Mouse (Mus musculus): Measurements from ENCODE around the gene Cebpb. TPM values are rescaled to one million over a fixed set of nuclear protein-coding genes. Genes with fewer than 3 reads are reported as not detected.

The Cebpb gene
- total RNA-seq, 2 experiments from 2014 or later = 12.6 to 13.4 TPM

DNA sequence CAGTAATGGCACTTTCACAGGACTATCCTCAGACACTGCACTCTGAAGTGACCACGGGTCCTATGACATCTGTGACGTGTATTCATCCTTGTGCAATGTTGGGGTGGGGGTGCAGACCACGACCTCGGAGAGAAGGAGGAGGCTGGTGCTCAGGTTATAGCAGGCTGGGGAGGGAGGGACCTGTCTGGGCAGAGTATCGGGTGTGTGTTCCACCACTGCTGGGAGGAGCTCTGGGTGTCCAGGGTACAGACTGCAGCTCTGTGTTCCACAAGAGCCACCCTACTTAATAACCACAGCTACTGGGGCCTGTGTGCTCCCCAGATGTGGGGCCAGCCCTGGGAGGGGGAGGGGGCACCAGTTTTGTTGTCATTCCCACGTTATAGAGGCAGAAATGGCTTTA is 21.3 kb downstream of the Cebpb start:
- no peak for DNase-seq (ENCODE audit: low spot score in 2 of 2)
- intact Hi-C loops (cut with DNase I) = no loop called here

DNA sequence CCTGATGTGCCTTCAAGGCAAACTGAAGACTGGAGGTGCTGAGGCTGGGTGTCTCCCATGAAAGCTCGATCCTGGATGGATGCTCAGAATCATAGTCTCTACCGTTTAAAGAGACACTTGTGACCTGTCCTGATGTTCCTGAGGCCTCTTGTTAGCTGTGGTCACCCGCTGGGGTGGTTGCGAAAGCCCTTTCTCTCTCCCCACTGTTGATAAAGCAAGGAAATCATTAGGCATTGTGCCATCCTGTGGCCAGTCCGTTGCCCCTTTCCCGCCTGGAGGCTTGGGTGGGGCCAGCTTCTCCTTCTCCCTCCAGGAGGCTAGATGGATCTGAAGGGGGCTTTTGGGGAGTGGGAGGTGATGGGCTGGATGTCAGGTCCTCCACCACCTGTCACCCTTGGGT is 21.9 kb downstream of the Cebpb start:
- no peak for DNase-seq (ENCODE audit: low spot score in 2 of 2)
- intact Hi-C loops (cut with DNase I) = no loop called here

DNA sequence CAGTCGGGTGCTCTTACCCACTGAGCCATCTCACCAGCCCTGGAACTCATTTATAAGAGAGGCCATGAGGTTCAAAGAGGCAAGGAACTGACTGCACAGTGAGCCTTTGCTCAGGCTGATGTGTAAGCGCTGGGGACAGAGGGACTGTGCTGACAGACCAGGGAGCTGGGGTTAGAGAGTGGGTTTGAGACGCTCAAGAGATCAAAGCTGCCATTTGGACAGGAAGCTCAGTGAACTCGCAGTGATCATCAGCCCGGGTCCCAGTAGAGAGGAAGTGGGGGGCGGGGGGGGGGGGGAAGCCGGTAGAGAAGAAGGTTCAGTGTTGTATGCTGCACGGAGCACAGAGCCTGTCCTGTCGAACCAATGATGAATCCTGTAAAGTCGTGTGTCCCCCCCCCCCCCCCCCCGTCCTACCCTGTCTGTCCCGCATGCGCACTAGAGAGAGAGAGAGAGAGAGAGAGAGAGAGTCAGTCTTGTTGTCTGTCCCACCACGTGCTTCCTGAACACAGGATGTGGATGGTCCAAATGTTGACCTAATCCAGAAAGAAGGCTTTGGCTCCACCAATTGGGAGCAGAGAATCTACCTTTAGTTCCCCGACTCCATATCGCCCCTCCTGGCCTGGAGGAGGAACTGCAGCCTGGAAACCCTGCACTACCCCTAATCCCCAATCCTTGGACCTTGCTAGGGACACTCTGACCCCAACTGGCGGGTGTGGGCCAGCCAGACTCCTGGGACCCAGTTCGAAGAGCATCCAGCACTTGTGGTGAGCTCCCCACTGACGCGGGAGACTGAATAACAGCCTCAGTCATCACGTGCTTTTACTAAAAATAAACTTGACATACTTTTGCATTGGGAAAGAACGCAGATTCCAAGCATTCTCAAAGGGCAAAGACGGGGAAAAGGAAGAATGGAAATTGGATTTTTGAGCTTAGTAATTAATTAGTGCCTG is 24.4 kb downstream of the Cebpb start:
- peak in 1 of 2 experiments; percentile 52 for DNase-seq (ENCODE audit: low spot score in 2 of 2)
- intact Hi-C loops (cut with DNase I) = no loop called here

GRCm38 (mm10) chr2:167714298-167714697 is 25.6 kb downstream of the Cebpb start:
- intact Hi-C loops (cut with DNase I) = no loop called here
- DNase-seq (ENCODE audit: low spot score in 2 of 2) = no peak

- intact Hi-C loops (cut with DNase I) = no loop called here
- peak; percentile 19 to 40 for DNase-seq (ENCODE audit: low spot score in 2 of 2)
Observed at GRCm38 (mm10) chr2:167715008-167715407, 26.3 kb downstream of the Cebpb start.

DNA sequence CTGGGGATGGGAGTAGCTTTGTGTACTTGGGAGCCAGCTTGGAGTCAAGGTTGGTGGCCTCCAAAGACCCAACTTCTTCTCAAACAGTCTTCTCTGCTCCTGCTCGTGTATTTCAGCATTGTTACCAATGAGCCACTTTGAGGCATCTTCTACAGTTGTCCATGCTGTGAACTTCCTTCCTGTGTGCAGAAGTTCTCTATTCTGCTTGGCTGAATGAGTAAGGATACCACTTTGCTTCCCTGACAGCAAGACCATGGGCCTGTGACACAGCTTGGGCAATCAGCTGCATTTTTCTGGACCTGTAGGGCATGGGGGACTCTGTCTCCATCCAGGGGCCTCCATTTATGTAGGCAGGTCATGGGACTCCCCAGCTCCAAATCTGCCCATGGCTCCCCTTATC is 28.5 kb downstream of the Cebpb start:
- intact Hi-C loops (cut with DNase I) = no loop called here
- DNase-seq (ENCODE audit: low spot score in 2 of 2) = no peak

GRCm38 (mm10) chr2:167719520-167719919 is 30.8 kb downstream of the Cebpb start:
- intact Hi-C loops (cut with DNase I) = no loop called here
- no peak for DNase-seq (ENCODE audit: low spot score in 2 of 2)

DNA sequence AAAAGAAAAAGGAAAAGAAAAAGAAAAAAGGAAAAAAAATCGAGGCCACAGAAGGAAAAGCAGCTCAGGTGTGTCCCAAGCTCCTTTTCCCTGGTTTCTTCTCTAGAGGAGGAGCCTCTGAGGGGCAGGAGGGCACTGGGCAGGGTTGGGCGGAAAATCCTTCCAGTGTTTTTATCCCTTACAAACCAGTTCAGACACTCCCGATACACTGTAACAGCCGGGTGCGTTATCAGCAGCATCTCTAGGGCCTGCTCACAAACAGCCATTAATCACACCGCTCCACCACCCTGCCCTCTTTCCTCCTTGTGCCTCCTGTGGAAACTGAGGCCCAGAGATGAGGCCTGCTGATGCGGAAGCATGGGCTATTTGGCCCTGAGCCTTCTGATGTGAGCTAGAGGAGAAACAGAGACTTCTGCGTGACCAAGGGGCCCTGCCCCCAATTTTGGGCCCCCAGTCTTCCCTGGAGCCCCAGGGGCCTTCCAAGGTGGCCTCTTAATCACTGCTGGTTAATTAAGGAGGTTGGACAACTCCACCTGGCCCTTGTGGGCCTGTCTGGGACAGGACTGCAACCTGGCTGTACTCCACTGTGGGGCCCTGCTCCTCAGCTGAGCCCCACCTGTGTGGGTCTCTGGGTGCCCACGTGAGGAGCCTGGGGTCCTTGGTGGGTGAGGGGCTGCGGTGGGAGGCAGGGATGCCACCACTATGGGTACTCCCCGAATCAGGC is 32.6 kb downstream of the Cebpb start:
- no peak for DNase-seq (ENCODE audit: low spot score in 2 of 2)
- intact Hi-C loops (cut with DNase I) = no loop called here

GRCm38 (mm10) chr2:167722538-167722937 is 33.8 kb downstream of the Cebpb start:
- DNase-seq (ENCODE audit: low spot score in 2 of 2) = no peak
- intact Hi-C loops (cut with DNase I) = no loop called here

GRCm38 (mm10) chr2:167723589-167724206 is 35.0 kb downstream of the Cebpb start:
- intact Hi-C loops (cut with DNase I) = no loop called here
- no peak for DNase-seq (ENCODE audit: low spot score in 2 of 2)

DNA sequence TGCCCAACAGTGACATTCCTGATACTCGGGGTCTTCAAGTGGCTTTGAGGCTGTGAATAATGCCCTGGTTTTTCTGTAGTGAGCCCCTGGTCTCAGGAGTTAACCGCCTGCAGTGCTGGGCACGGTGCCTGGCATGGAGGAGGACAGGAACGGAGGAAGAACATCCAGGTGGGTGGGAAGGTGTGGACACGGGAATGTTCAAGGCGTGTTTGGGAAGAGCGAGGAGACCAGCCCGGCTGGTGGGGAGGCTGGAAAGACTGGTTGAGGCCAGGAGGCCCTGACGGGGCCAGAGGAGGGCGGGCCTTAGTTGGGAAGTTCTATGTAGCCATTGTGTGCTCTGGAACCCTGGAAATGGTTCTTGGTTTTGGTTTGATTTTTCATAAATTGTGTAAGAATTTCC is 37.2 kb downstream of the Cebpb start:
- intact Hi-C loops (cut with DNase I) = no loop called here
- DNase-seq (ENCODE audit: low spot score in 2 of 2) = no peak

GRCm38 (mm10) chr2:167727161-167727560 is 38.4 kb downstream of the Cebpb start:
- DNase-seq (ENCODE audit: low spot score in 2 of 2) = peak; percentile 45 to 64
- intact Hi-C loops (cut with DNase I) = no loop called here

DNA sequence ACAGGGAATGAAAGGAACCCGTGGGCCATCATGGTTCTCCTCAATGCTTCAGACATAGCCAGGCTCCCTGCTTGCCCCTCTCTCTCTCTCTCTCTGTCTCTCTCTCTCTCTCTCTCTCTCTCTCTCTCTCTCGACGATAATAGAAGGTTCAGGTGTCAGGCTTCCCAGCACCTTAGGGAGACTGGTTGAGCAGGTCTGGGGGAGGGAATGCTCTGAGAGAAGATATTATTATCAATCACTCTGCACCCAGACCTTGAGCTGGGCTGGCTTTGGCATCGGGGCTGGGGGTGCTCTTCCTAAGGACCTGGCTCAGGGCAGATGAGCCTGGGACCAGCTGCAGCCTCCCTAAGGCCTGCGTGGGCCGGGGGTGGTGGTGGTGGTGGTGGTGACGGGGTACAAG is 41.3 kb downstream of the Cebpb start:
- no peak for DNase-seq (ENCODE audit: low spot score in 2 of 2)
- intact Hi-C loops (cut with DNase I) = no loop called here

- intact Hi-C loops (cut with DNase I) = no loop called here
Observed at GRCm38 (mm10) chr2:167731149-167731548, 42.4 kb downstream of the Cebpb start.

GRCm38 (mm10) chr2:167734861-167735260 is 46.1 kb downstream of the Cebpb start:
- DNase-seq (ENCODE audit: low spot score in 2 of 2) = no peak
- intact Hi-C loops (cut with DNase I) = no loop called here

More at GRCm38 (mm10) chr2:167731149-167731548, 42.4 kb downstream of the Cebpb start:
- DNase-seq (ENCODE audit: low spot score in 2 of 2) = no peak

DNA sequence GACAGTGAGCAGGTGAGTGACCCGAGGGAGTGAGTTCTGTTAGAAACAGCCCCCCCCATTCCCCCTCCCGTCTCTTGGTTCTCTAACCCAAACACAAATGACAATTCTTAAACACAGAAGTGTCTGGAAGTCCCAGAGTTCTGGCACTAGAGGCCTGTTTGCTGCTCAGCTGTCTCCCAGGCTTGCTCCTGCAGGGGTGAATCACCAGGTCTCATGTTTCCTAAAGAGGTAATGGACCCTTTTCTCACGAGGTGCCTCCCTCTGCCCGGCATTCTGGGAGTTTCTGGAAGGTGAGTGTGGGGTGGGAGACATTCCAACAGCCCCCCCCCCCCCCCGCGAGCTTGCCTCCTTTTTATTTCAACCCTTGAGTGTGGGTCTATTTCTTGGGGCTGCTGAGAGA is 50.3 kb downstream of the Cebpb start:
- no peak for DNase-seq (ENCODE audit: low spot score in 2 of 2)
- intact Hi-C loops (cut with DNase I) = no loop called here
